ENCODE assay signal across 19 mouse cellular contexts in genomic region chr10:42945316-42945715, GRCm38 (mm10).
"Had no signal": no experiment of that assay in that cellular context is flagged by ENCODE, and none has a peak within 500 bp of the region (broad histone marks: within the 10 kb centered on the region; RNA-seq: fewer than 3 reads in every experiment).

No protein-coding gene starts in this region.

- H3K36me3 ChIP-seq: midbrain, embryonic 10.5 days; midbrain, embryonic 12.5 days; neural tube, embryonic 13.5 days; neural tube, embryonic 15.5 days had no signal

- ATAC-seq: midbrain, embryonic 16.5 days had no signal

- H3K27ac ChIP-seq: midbrain, embryonic 10.5 days; midbrain, embryonic 12.5 days; neural tube, embryonic 13.5 days; neural tube, embryonic 15.5 days had no signal

- H3K27me3 ChIP-seq: midbrain, embryonic 12.5 days; neural tube, embryonic 13.5 days; neural tube, embryonic 15.5 days had no signal

- H3K9me3 ChIP-seq: midbrain, embryonic 10.5 days; midbrain, embryonic 12.5 days; neural tube, embryonic 13.5 days; neural tube, embryonic 15.5 days had no signal

- H3K4me3 ChIP-seq: midbrain, embryonic 10.5 days; midbrain, embryonic 12.5 days; myocyte; neural tube, embryonic 13.5 days; neural tube, embryonic 15.5 days had no signal

- H3K9ac ChIP-seq: lung, embryonic 14.5 days; midbrain, embryonic 12.5 days; neural tube, embryonic 13.5 days; neural tube, embryonic 15.5 days had no signal

- DNase-seq: lung, adult 18-20 months; lung, embryonic 14.5 days; lung, postnatal 10 days; lung, postnatal 4 days; midbrain, embryonic 14.5 days; retina, postnatal 1 day; right cerebral cortex, adult 18-20 months; right cerebral cortex, postnatal 25 days; right cerebral cortex, postnatal 4 days; spleen, adult 18-20 months; thymus, adult 18-20 months; thymus, postnatal 14 days; thymus, postnatal 36 days had no signal

- H3K4me2 ChIP-seq: lung, embryonic 14.5 days; midbrain, embryonic 12.5 days; neural tube, embryonic 13.5 days; neural tube, embryonic 15.5 days had no signal
